Mouse (Mus musculus) liver, embryonic 11.5 days (tissue): ENCODE measurements around the gene Rc3h1. TPM values are rescaled to one million over a fixed set of nuclear protein-coding genes. Genes with fewer than 3 reads are reported as not detected.

Experiments
- ATAC-seq: fragments of 200-750 bp; cut with Nextera tagmentation; replicated peaks from 2 replicates; pipeline ENCODE4 v1.8.0; 2017; ENCODE audit warnings: moderate number of reproducible peaks, mild to moderate bottlenecking, moderate TSS enrichment, moderate library complexity; ENCODE audit not compliant: low FRiP score
- DNase-seq: peaks from one replicate; pipeline ENCODE4 v3.0.0-alpha.2; 2017; ENCODE audit warnings: low spot score
- H3K27ac ChIP-seq: fragments of 300-500 bp; sonication (generic); 2 replicates; pipeline ENCODE4 v1.5.1; 2014; ENCODE audit warnings: mild to moderate bottlenecking, low read depth, low read length, control low read depth
- H3K27me3 ChIP-seq: fragments of 300-500 bp; sonication (generic); replicated peaks from 2 replicates; pipeline ENCODE4 v1.6.1; 2014; ENCODE audit warnings: low read length, mixed read lengths; ENCODE audit not compliant: control insufficient read depth, insufficient read depth
- H3K36me3 ChIP-seq: fragments of 300-500 bp; sonication (generic); 2 replicates; pipeline ENCODE4 v1.6.1; 2014; ENCODE audit warnings: mild to moderate bottlenecking, low read length, moderate library complexity, mixed read lengths; ENCODE audit not compliant: control insufficient read depth, insufficient read depth
- H3K4me1 ChIP-seq: fragments of 300-500 bp; sonication (generic); replicated peaks from 2 replicates; pipeline ENCODE4 v1.6.1; 2014; ENCODE audit warnings: low read length, mixed read lengths; ENCODE audit not compliant: control insufficient read depth, insufficient read depth
- H3K4me2 ChIP-seq: fragments of 300-500 bp; sonication (generic); 2 replicates; pipeline ENCODE4 v1.6.1; 2014; ENCODE audit warnings: mild to moderate bottlenecking, control low read depth, moderate library complexity
- H3K4me3 ChIP-seq: fragments of 300-500 bp; sonication (generic); 2 replicates; pipeline ENCODE4 v1.5.1; 2014; ENCODE audit warnings: low read depth, low read length, control low read depth
- H3K9ac ChIP-seq: fragments of 300-500 bp; sonication (generic); 2 replicates; pipeline ENCODE4 v1.6.1; 2014; ENCODE audit warnings: low read depth, low read length, control low read depth
- H3K9me3 ChIP-seq: fragments of 300-500 bp; sonication (generic); 2 replicates; pipeline ENCODE4 v1.6.1; 2016; ENCODE audit warnings: low read length, inconsistent platforms, mixed read lengths; ENCODE audit not compliant: control insufficient read depth
- WGBS: fragments of 180-500 bp; shearing (Covaris S2); extraction: QIAGEN DNeasy Blood & Tissue Kit; methylation state at CpG from one replicate; pipeline ENCODE4 v1.1.7; 2014; 5-methylcytosine and 5-hydroxymethylcytosine counted together
- polyA plus RNA-seq: library from polyadenylated mRNA; unstranded; fragments of >200 nt; fragmentation: Nextera tagmentation; extraction: Ambion mirVana; gene quantifications from 2 replicates; pipeline ENCODE4 v1.2.1, GENCODE M21; 2014

The Rc3h1 gene
- polyA plus RNA-seq, 1 experiment from 2014 or later, result 5.6 TPM

DNA sequence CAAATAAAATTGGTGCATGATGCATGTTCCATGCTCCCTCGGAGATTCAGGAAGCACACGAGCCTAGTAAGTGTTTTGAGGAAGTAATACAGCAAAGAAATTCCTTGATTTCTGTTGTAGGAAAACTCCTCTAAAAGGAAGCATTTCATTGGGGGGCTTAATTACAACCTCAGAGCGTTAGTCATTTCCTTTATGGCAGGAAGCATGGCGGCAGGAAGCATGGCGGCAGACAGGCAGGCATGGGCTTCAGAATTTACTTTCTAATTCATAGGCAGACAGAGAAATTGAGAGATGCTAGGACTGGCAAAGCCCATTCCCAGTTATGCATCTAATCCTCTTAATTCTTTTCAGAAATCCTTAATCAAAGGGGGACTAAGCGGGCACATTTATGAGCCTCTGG is 87.6 kb downstream of the Rc3h1 start:
- no peak for ATAC-seq
- Histone ChIP-seq H3K27me3 (no peaks in the 10 kb centered on the region), H3K27ac (no peak overlapping the region), H3K36me3 (peaks cover 4% of the 10 kb centered on the region; the same call in 1 of the 2 replicates), H3K9me3 (no peaks in the 10 kb centered on the region), H3K4me1 (no peaks in the 10 kb centered on the region), H3K9ac (no peak overlapping the region), H3K4me2 (no peak overlapping the region), H3K4me3 (no peak overlapping the region)
- no peak for DNase-seq
- WGBS, result 73% methylated on average over 6 of the region's 6 CpGs

DNA sequence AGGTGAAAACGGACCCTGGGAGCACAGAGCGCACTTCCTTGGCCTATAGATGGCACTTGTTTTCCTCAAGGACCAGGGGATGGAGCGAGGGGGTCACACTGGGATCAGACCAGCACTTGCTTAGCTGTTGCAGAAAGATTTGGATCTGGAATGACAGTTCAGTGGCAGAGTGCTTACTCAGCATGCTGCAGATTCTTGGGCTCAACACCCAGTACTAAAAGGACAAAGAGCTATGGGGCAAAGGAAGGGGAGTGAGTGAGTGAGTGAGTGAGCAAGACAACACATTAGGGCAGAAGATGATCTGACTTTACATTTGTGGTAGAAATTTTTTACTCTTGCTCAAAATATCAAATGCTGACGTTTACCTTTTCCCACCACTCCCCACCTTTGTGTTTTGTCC is 98.7 kb downstream of the Rc3h1 start:
- DNase-seq (no peak), ATAC-seq (no peak)
- 75% methylated on average over 4 of the region's 4 CpGs for WGBS

DNA sequence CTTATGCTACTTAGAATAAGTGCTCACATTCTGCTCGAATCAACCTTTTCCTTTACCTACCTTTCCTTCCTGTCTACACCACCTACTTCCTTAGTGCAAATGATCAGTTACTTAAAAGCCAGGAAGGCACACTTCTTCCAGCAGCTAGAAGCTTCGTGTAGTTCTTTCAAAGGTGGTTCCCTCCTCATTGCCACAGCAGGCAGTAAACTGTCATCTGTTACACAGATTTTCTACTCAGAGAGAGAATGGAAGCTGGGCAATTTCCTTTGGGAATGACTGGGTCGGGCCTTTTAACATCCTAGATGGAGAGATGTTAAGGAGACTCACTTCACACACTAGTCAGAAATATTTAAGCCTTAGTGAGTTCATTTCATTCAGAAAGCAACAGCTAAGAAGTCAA is 99.3 kb downstream of the Rc3h1 start:
- no peaks in the 10 kb centered on the region for H3K9me3 ChIP-seq
- DNase-seq, result no peak
- no peak for ATAC-seq
- H3K4me1 ChIP-seq, result no peaks in the 10 kb centered on the region
- H3K27ac ChIP-seq, result no peak overlapping the region
- 53% methylated on average over 3 of the region's 3 CpGs for WGBS
- H3K36me3 ChIP-seq, result no peaks in the 10 kb centered on the region
- H3K9ac ChIP-seq, result no peak overlapping the region
- no peak overlapping the region for H3K4me2 ChIP-seq
- no peak overlapping the region for H3K4me3 ChIP-seq
- no peaks in the 10 kb centered on the region for H3K27me3 ChIP-seq

More for the DNA sequence above, 98.7 kb downstream of the Rc3h1 start:
- Histone ChIP-seq H3K27ac (no peak overlapping the region), H3K4me1 (no peaks in the 10 kb centered on the region), H3K4me3 (no peak overlapping the region), H3K9me3 (no peaks in the 10 kb centered on the region), H3K27me3 (no peaks in the 10 kb centered on the region), H3K4me2 (no peak overlapping the region), H3K36me3 (no peaks in the 10 kb centered on the region), H3K9ac (no peak overlapping the region)

DNA sequence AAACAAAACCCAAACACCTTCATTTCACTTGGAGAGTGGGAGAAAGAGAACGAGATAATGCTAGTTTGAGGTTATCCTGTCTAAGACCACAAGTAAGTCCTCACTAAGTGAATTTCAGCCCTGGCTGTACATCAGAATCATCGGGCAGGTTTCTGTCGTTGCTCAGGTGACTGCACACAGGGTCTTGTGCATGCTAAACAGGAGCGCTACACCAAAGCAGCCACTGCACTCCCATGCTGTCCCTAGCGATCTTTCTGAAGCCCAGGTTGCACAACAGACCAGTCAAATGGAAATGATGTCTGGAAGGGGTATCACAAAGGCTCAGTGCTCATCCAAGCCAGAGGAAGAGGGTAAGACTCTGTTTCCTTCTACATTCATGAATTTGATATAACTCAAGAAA is 100.3 kb downstream of the Rc3h1 start:
- no peak overlapping the region for H3K27ac ChIP-seq
- H3K36me3 ChIP-seq, result no peaks in the 10 kb centered on the region
- 86% methylated on average over 5 of the region's 5 CpGs for WGBS
- H3K4me2 ChIP-seq, result no peak overlapping the region
- H3K27me3 ChIP-seq, result no peaks in the 10 kb centered on the region
- H3K4me1 ChIP-seq, result no peaks in the 10 kb centered on the region
- no peak overlapping the region for H3K9ac ChIP-seq
- DNase-seq, result no peak
- no peaks in the 10 kb centered on the region for H3K9me3 ChIP-seq
- H3K4me3 ChIP-seq, result no peak overlapping the region
- no peak for ATAC-seq

DNA sequence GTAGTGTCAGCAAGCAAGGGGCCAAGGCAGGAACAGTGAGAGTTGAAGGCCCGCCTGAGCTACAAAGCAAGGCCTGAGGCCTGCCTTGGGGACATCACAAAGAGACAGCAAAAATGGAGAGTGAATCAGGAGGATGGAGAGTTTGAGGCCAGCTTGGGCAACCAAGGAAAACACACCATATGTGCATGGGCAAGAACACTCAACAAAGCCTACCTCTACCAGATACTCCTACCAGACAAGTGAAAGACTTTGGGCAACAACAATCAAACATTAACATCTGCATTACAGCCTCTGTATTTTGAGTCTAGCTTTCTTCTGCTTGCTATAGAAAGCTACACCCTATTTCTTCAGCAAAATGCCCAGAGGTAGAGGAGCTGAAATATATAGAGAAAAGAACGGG is 101.8 kb downstream of the Rc3h1 start:
- no peaks in the 10 kb centered on the region for H3K4me1 ChIP-seq
- no peaks in the 10 kb centered on the region for H3K27me3 ChIP-seq
- WGBS, result 87% methylated on average over 2 of the region's 2 CpGs
- H3K4me2 ChIP-seq, result no peak overlapping the region
- no peaks in the 10 kb centered on the region for H3K9me3 ChIP-seq
- no peak overlapping the region for H3K4me3 ChIP-seq
- H3K36me3 ChIP-seq, result no peaks in the 10 kb centered on the region
- DNase-seq (no peak), ATAC-seq (no peak)
- H3K27ac ChIP-seq, result no peak overlapping the region
- no peak overlapping the region for H3K9ac ChIP-seq

DNA sequence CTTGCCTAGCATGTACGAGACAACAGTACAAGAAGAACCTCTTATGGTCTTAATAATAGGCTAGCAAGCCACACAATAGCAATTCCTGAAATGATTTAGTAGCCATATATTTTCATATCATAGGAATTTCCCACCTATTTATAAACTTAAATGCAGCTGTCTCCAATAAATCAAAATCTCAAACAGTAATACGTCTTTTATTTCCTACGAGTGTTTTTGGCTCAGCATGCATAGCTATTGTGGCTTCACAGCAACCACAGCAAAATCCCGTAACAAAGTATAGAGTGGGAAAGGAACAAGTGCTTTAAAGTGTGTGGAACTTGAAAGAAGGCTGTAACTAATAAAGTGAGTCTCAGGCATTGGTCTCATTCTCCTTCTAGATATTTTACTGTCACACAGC is 104.2 kb downstream of the Rc3h1 start:
- WGBS, result 91% methylated on average over 4 of the region's 4 CpGs
- Histone ChIP-seq H3K4me3 (no peak overlapping the region), H3K4me2 (no peak overlapping the region), H3K4me1 (no peaks in the 10 kb centered on the region), H3K9ac (no peak overlapping the region), H3K36me3 (no peaks in the 10 kb centered on the region; the same call in 1 of the 2 replicates), H3K27ac (no peak overlapping the region), H3K9me3 (no peaks in the 10 kb centered on the region), H3K27me3 (no peaks in the 10 kb centered on the region)
- ATAC-seq (no peak), DNase-seq (no peak)

DNA sequence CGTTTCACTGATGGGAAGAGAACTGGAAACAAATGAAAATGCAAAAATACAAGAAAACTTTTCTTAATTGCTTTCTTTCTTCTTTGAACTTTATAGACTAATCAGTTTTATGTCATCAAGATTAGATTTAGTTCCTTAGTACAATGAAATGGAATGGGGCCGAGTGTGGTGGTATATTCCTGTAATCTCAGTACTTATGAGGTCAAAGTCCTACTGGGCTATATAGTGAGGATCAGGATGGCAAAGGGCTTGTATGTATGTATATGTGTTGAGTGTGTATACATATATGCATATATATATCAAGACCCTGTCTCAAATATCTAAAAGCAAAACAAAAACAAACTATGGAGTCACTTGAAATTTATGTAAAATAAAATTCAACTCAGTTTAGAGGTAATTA is 110.2 kb downstream of the Rc3h1 start:
- 80% methylated on average over 2 of the region's 2 CpGs for WGBS
- peaks cover 9% of the 10 kb centered on the region; the same call in 1 of the 2 replicates for H3K36me3 ChIP-seq
- H3K9me3 ChIP-seq, result no peaks in the 10 kb centered on the region
- ATAC-seq (no peak), DNase-seq (no peak)
- H3K4me2 ChIP-seq, result no peak overlapping the region
- no peak overlapping the region for H3K4me3 ChIP-seq
- H3K4me1 ChIP-seq, result no peaks in the 10 kb centered on the region
- H3K9ac ChIP-seq, result no peak overlapping the region
- no peaks in the 10 kb centered on the region for H3K27me3 ChIP-seq
- H3K27ac ChIP-seq, result no peak overlapping the region

DNA sequence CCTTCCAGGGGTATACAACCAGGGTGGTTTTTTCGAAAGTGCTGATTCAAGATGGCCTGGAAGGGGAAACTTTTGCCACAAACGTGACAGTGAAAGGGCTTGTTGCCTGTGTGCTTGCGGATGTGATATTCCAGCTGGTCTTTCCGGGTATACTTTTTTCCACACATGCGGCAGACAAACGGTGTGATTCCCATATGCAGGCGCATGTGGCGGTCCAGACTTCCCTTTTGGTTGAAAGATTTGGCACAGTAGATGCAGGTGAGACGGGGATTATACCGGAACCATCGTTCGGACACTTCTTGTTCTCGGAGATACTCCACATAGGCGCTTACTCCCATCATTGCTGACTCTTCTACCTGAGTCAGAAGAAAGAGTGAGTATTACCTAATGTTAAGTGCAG is 113.8 kb downstream of the Rc3h1 start:
- no peak overlapping the region for H3K27ac ChIP-seq
- DNase-seq, result no peak
- 93% methylated on average over 14 of the region's 14 CpGs for WGBS

More for the DNA sequence above, 113.8 kb downstream of the Rc3h1 start:
- H3K27me3 ChIP-seq, result no peaks in the 10 kb centered on the region
- no peak overlapping the region for H3K4me3 ChIP-seq
- H3K4me2 ChIP-seq, result no peak overlapping the region
- no peaks in the 10 kb centered on the region for H3K4me1 ChIP-seq
- no peak for ATAC-seq
- H3K36me3 ChIP-seq, result peaks cover 9% of the 10 kb centered on the region; the same call in 1 of the 2 replicates
- no peak overlapping the region for H3K9ac ChIP-seq
- H3K9me3 ChIP-seq, result no peaks in the 10 kb centered on the region
